Mouse (Mus musculus) small intestine, adult 2 months (tissue): ENCODE results near the gene Cstb.

Experiments
- CTCF ChIP-seq: fragments of 200-500 bp; IDR thresholded peaks from 2 replicates; pipeline ENCODE4 v1.5.1; 2012; ENCODE audit warnings: low read depth, mild to moderate bottlenecking, control low read depth, inconsistent platforms, low read length, moderate library complexity, mixed read lengths; ENCODE audit not compliant: insufficient replicate concordance, insufficient read length; ENCODE audit errors: extremely low read depth
- POLR2A ChIP-seq: fragments of 200-500 bp; IDR thresholded peaks from 2 replicates; pipeline ENCODE4 v1.6.1; 2012; ENCODE audit warnings: low read depth, mild to moderate bottlenecking, control low read depth, inconsistent platforms, low read length, moderate library complexity

DNA sequence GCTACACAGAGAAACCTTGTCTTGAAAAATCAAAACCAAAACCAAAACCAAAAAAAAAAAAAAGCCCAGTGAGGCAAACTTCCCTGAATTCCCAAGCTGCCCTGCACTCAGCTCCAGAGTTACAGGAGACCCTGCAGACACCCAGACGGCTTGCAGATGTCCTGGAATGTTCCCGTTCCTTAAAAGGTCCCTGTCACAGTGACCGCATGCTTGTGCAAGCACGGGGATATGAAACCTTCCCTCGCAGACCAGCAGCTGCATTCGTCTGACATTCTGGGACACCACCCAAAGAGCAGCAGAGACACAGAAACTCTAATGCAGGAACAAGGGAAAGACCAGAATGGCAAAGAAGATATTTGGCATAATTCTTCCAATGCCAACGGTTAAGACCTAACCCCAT is 14.5 kb downstream of the Cstb start:
- no peak for TF ChIP-seq CTCF
- no peak for TF ChIP-seq POLR2A
